Mouse (Mus musculus): ENCODE data around the gene Dexi.

Dexi gene

GRCm38 (mm10) chr16:10536961-10537360 lies 5.9 kb downstream of the Dexi start:
- DNase-seq: no peak

DNA sequence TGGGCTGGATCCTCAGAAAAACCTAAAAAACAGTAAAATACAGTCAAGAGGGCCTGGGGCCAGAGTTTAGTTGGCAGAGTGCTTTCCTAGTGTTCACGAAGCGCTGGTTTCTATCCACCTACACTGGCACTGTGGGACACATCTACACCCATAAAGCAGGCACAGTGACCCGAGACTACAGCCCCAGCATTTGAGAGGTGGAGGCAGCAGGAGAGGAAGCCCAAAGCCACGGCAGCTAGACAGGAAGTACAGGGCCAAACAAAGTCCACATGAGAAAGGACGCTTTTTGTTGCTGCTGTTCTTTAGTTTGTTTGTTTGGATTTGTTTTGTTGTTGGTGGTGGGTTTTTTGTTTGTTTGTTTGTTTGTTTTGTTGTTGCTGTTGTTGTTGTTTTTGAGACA lies 6.5 kb downstream of the Dexi start:
- no peak for DNase-seq

- no peak for DNase-seq
These were observed 8.3 kb downstream of the Dexi start for GRCm38 (mm10) chr16:10534567-10534966.

- DNase-seq: no peak
These were observed 9.1 kb downstream of the Dexi start for GRCm38 (mm10) chr16:10533781-10534180.

- no peak for DNase-seq
These were observed 12.7 kb downstream of the Dexi start for GRCm38 (mm10) chr16:10530179-10530578.

- DNase-seq: no peak
These were observed 14.5 kb downstream of the Dexi start for GRCm38 (mm10) chr16:10528382-10528781.

- DNase-seq: no peak
These were observed 15.7 kb downstream of the Dexi start for GRCm38 (mm10) chr16:10527046-10527644.

DNA sequence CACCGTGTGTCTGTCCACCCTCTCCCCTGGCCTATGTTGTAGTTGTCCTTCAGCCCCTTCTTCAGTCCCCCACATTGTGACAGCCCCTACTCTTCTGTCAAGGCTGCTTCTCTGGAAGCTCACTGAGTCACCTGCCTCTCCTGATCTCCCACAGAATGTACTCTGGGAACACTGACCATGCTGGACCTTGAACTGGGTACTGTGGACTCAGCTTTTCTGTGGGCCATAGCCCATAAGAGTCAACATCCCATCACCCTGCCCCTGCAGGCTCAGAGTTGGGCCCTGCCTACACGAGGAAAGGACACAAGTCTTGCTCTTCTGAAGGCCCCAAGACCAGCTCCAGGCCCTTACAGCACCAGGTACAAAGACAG lies 17.3 kb downstream of the Dexi start:
- no peak for DNase-seq

DNA sequence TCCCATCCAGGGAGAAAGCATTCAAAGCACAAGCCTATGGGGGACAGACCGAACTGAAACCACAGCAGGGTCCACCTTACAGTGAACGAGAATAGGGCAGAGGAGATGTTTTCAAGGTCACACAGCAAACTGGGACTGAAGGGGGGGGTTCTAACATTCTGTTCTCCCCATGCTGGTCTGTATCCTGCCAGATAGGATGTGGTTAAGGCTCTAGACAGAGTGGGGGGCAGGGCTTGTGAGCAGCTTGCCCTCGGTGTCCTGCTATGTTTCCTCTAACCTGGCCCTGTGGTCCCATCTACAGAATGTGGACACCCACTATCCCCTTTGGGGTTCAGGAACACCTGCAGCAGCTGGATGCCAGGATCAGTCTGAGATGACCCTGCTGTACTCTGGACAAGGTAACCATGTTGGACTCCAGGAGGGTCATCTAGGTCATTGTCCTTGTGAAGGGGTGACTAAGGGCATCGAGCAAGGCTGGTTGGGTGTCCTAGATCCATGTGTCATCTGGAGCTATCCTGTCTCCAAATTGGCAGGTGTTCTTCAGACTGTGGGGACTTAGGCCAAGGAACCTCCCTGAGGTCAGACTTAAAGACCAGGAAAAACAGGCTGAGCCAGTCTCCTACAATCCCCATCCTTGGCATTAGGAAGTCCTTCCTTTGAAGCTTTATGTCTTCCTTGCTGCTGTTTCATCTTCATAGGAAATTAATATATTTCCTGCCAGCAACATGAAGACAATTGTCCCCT lies 17.8 kb downstream of the Dexi start:
- no peak for DNase-seq

DNA sequence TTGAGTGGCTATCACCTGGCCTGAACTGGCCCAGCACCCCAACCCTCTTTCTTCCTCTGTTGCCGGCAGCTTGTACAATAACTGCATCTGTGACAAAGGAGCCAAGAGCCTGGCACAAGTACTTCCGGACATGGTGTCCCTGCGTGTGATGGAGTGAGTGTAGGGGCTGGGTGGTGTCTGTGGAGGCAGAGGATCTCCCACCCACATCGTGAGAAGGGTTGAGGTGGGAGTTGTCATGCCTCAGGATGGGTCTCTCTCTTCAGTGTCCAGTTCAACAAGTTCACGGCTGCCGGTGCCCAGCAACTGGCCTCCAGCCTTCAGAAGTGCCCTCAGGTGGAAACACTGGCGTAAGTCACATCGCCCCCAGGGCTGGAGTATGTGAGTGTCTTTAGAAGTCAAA lies 19.2 kb downstream of the Dexi start:
- DNase-seq: no peak

DNA sequence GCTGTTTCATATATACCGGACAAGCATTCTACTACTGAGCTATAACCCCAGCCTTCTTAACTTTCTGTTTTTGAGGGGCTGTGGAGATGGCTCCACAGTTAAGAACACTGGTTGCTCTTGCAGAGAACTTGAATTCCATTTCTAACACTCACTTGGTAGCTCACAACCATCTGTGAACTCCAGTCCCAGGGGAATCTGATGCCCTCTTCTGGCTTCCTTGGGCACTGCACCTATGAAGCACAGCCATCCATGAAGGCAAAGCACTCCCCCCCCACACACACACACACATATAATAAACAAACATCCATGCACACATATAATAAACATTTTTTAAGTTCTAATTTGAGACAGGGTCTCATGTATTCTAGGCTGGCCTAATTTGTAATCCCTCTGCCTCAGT lies 20.0 kb downstream of the Dexi start:
- DNase-seq: peak; percentile 84

- DNase-seq: peak; percentile 91
These were observed 21.8 kb downstream of the Dexi start for GRCm38 (mm10) chr16:10520908-10521614.

GRCm38 (mm10) chr16:10518030-10518429 lies 24.8 kb downstream of the Dexi start:
- no peak for DNase-seq

DNA sequence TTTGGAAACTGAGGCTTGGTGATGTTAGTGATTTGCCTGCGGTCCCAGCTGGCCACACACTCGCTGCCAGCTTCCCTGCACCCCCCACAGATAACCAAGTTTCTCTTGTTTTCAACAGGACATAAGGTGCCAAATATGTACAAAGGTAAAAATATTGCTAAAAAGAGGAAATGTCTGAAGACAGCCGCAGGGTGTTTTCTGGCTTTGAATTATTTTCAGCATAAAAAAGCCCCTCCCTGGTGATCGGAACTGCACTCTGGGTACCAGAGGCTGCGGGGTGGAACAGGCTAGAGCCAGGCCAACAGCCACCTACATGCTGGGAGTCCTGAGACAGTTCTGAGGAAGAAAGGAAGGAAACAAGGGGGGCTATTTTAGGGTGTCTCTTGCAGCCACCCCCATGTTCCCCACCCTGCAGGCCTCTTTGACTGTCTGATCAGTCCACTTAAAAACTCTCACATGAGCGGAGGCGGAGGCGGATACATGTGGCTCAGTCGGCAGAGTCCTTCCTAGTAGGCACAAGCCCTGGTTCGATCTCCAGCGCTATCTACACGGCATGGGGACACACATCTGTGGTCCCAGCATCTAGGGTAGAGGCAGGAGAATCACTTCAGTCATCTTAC lies 26.8 kb downstream of the Dexi start:
- no peak for DNase-seq

- no peak for DNase-seq
These were observed 31.7 kb downstream of the Dexi start for GRCm38 (mm10) chr16:10511134-10511520.

DNA sequence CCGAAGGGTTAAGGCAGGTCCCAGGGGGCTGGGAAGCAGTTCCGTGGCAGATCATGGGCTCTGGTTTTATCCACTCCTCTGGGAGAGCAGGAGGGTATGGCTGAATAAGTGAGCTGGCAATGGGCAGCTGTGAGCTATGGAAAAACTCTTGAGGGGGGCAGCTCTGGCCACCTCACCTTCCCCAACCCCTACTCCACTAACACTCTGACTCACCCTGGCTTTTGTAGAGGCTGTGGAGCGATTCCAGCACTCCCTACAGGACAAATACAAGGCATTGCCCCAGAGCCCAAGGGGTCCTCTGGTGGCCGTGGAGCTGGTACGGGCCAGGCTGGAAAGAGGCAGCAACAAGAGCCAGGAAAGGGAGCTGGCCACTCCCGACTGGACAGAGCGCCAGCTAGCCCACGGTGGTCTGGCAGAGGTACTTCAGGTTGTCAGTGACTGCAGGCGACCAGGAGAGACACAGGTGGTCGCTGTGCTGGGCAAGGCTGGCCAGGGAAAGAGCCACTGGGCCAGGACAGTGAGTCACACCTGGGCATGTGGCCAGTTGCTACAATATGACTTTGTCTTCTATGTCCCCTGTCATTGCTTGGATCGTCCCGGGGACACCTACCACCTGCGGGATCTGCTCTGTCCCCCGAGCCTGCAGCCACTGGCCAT lies 32.2 kb downstream of the Dexi start:
- DNase-seq: peak; percentile 31

GRCm38 (mm10) chr16:10508691-10509090 lies 34.2 kb downstream of the Dexi start:
- DNase-seq: no peak

DNA sequence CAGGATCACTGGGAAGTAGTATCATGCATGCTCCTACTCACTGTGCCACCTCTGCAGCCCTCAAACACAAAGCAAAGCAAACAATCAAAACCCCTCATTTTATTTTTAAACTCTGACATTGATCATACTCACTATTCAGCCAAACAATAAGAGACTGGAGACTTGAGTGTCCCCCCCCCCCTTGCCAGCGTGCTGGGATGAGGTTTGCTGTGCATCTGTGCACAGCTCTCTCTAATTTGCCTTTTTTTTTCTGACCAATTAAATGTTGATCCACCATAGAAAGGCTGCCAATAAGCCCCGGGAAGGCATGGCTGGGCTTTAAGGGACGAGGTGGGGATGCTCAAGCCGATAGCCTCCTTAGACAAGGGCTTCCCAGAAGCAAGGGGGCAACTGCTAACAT lies 35.4 kb downstream of the Dexi start:
- no peak for DNase-seq

- DNase-seq: no peak
These were observed 39.8 kb downstream of the Dexi start for GRCm38 (mm10) chr16:10503058-10503457.

DNA sequence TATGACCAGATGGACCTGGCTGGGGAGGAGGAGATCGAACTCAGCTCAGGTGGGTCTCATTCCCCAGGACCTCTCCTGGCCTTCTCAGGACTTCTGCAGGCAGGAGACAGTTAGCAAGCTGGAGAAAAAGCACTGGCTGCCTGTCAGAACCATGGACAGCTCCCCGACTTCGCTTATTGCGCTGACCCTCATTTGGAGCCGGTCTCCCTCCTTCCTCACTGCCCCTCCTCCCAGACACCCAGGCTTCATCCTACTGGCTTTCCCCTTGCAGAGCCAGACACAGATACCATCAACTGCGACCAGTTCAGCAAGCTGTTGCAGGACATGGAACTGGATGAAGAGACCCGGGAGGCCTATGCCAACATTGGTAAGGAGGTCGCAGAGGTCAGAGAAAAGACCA lies 41.0 kb downstream of the Dexi start:
- DNase-seq: peak; percentile 72

GRCm38 (mm10) chr16:10499122-10499521 lies 43.7 kb downstream of the Dexi start:
- no peak for DNase-seq

- DNase-seq: peak; percentile 22
These were observed 44.7 kb downstream of the Dexi start for GRCm38 (mm10) chr16:10498096-10498602.

DNA sequence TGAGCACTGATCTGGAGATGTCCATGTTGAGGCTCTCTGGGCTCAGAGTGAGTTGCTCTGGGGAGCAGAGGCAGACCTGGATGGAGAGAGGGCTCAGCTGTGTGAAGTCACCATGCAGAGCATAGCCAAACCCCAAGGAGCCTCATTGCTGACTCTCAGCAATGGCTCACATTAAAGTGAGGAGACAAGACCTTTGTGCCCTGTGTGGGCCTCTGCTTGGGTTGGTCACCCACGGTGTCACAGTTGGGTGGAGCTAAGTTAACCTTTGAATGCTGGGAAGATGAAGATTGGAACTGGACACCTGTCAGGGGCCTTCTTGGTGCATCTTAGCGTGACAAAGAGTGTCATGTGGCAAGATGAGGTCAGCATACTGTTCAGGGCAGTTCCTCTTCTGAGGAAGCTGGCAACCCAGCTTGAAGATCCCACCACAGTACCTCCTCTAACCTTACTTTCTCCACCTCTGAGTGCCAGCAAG lies 47.0 kb downstream of the Dexi start:
- no peak for DNase-seq
